Mouse (Mus musculus) limb, embryonic 14.5 days (tissue): ENCODE measurements around the gene App. TPM values are rescaled to one million over a fixed set of nuclear protein-coding genes. Genes with fewer than 3 reads are reported as not detected.

ENCODE experiments used
- ATAC-seq: fragments of 200-750 bp; cut with Nextera tagmentation; 2 replicates; pipeline ENCODE4 v1.8.0; 2017; ENCODE audit warnings: low read depth, moderate number of reproducible peaks, moderate TSS enrichment; ENCODE audit not compliant: low FRiP score
- DNase-seq: peaks from one replicate; pipeline ENCODE4 v3.0.0-alpha.2; 2015; ENCODE audit warnings: low spot score
- H3K27ac ChIP-seq: fragments of 300-500 bp; sonication (generic); replicated peaks from 2 replicates; pipeline ENCODE4 v1.5.1; 2014; ENCODE audit warnings: low read depth, mild to moderate bottlenecking, low read length, moderate library complexity, mixed read lengths
- H3K27me3 ChIP-seq: fragments of 300-500 bp; sonication (generic); 2 replicates; pipeline ENCODE4 v1.6.1; 2014; ENCODE audit warnings: low read length, mixed read lengths; ENCODE audit not compliant: control insufficient read depth, insufficient read depth
- H3K36me3 ChIP-seq: fragments of 300-500 bp; sonication (generic); 2 replicates; pipeline ENCODE4 v1.6.1; 2014; ENCODE audit warnings: mild to moderate bottlenecking, low read length, moderate library complexity, mixed read lengths; ENCODE audit not compliant: control insufficient read depth, insufficient read depth
- H3K4me1 ChIP-seq: fragments of 300-500 bp; sonication (generic); 2 replicates; pipeline ENCODE4 v1.6.1; 2014; ENCODE audit warnings: antibody characterized with exemption, low read length, mixed read lengths; ENCODE audit not compliant: control insufficient read depth, insufficient read depth
- H3K4me2 ChIP-seq: fragments of 300-500 bp; sonication (generic); replicated peaks from 2 replicates; pipeline ENCODE4 v1.6.1; 2014; ENCODE audit warnings: low read depth, mild to moderate bottlenecking, low read length, moderate library complexity; ENCODE audit not compliant: severe bottlenecking
- H3K4me3 ChIP-seq: fragments of 300-500 bp; sonication (generic); replicated peaks from 2 replicates; pipeline ENCODE4 v1.5.1; 2014; ENCODE audit warnings: low read length
- H3K9ac ChIP-seq: fragments of 300-500 bp; sonication (generic); 2 replicates; pipeline ENCODE4 v1.6.1; 2014; ENCODE audit warnings: mild to moderate bottlenecking, low read depth, low read length, moderate library complexity; ENCODE audit not compliant: severe bottlenecking
- H3K9me3 ChIP-seq: fragments of 300-500 bp; sonication (generic); 2 replicates; pipeline ENCODE4 v1.6.1; 2016; ENCODE audit warnings: low read length; ENCODE audit not compliant: control insufficient read depth
- POLR2A ChIP-seq: fragments of 200-500 bp; IDR thresholded peaks from 2 replicates; pipeline ENCODE4 v1.8.0; 2012; ENCODE audit warnings: inconsistent platforms, mild to moderate bottlenecking, moderate library complexity, borderline replicate concordance; ENCODE audit not compliant: insufficient read depth, insufficient read length; ENCODE audit errors: extremely low read depth
- WGBS: fragments of 180-500 bp; shearing (Covaris S2); extraction: QIAGEN DNeasy Blood & Tissue Kit; methylation state at CpG from one replicate; pipeline ENCODE4 v1.1.7; 2014; 5-methylcytosine and 5-hydroxymethylcytosine counted together
- polyA plus RNA-seq, 2 experiments: library from polyadenylated mRNA; depleted of rRNA in 1 of 2; stranded (reverse) in 1 of 2; unstranded in 1 of 2; fragments of >200 nt; fragmentation: Nextera tagmentation in 1 of 2; extraction: Ambion mirVana in 1 of 2; gene quantifications; 2 replicates each; pipeline versions ENCODE4 v1.2.1 to v1.2.3; 2012 to 2014

The App gene
- polyA plus RNA-seq, 2 experiments, result 206 to 326 TPM

DNA sequence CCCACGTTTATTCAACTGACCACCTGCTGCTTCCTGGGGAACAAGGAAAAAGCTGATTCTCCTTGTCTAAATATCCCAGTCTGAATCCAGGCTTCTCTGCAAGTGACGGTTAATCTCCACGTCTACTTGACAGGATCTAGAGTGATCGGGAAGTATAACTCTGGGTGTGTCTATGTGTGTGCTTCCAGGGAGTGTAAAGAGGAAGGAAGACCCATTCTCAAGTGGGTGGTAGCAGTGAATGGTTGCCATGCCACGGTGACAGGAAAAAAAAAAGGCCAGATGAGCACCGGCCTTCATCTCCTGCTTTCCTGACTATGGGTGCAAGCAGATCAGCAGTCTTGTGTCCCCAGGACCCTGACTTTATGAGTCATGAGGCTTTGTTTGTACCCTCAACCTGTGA, 10.8 kb downstream of the App start:
- WGBS, result 85% methylated on average over 6 of the region's 6 CpGs
- no peak for ATAC-seq
- TF ChIP-seq POLR2A, result no peak

GRCm38 (mm10) chr16:85160140-85160539, 13.4 kb downstream of the App start:
- no peak for TF ChIP-seq POLR2A
- no peak for DNase-seq
- H3K36me3 ChIP-seq, result no peaks in the 10 kb centered on the region
- no peaks in the 10 kb centered on the region for H3K27me3 ChIP-seq
- no peak overlapping the region for H3K9ac ChIP-seq
- peaks cover 26% of the 10 kb centered on the region for H3K4me1 ChIP-seq
- no peak overlapping the region for H3K27ac ChIP-seq
- ATAC-seq, result no peak
- no peaks in the 10 kb centered on the region for H3K9me3 ChIP-seq
- H3K4me3 ChIP-seq, result no peak overlapping the region
- no peak overlapping the region for H3K4me2 ChIP-seq
- WGBS, result 44% methylated on average over 2 of the region's 2 CpGs

More for the DNA sequence above, 10.8 kb downstream of the App start:
- Histone ChIP-seq H3K27ac (no peak overlapping the region), H3K4me2 (no peak overlapping the region), H3K9me3 (no peaks in the 10 kb centered on the region), H3K36me3 (0 out of 2 replicates have a peak, but pooled peaks cover 3% of the 10 kb centered on the region), H3K4me3 (no peak overlapping the region), H3K27me3 (no peaks in the 10 kb centered on the region), H3K4me1 (peaks cover 6% of the 10 kb centered on the region), H3K9ac (no peak overlapping the region)
- DNase-seq, result no peak

GRCm38 (mm10) chr16:85157796-85158546, 15.6 kb downstream of the App start:
- no peak for TF ChIP-seq POLR2A
- peak; percentile 90 for ATAC-seq

DNA sequence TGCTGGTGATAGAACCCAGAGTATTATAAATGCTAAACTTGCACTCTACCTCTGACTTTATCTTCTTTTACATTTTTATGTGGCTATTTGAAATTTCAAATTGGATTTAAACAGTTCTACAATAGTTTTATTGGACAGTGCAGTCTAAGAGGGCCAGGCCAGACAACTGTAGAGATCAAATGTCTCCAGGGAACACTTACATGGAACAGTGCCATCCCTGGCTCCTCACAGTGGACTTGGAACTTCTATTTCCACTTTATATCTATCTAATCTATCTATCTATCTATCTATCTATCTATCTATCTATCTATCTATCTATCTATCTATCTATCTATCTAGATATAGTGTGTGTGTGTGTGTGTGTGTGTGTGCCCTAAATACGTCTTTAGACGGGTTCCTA, 16.4 kb downstream of the App start:
- WGBS, result 83% methylated on average over 2 of the region's 2 CpGs
- no peak overlapping the region for H3K27ac ChIP-seq
- TF ChIP-seq POLR2A, result no peak

More at GRCm38 (mm10) chr16:85157796-85158546, 15.6 kb downstream of the App start:
- H3K9ac ChIP-seq, result no peak overlapping the region
- no peaks in the 10 kb centered on the region for H3K9me3 ChIP-seq
- peaks cover 29% of the 10 kb centered on the region for H3K4me1 ChIP-seq
- H3K27me3 ChIP-seq, result no peaks in the 10 kb centered on the region
- H3K4me3 ChIP-seq, result peak overlapping the region; percentile 13; the same call in 1 of the 2 replicates
- H3K36me3 ChIP-seq, result no peaks in the 10 kb centered on the region
- H3K4me2 ChIP-seq, result peak overlapping the region; percentile 27; the same call in 1 of the 2 replicates
- WGBS, result 28% methylated on average over 11 of the region's 11 CpGs
- peak; percentile 78 for DNase-seq
- H3K27ac ChIP-seq, result peak overlapping the region; percentile 75

DNA sequence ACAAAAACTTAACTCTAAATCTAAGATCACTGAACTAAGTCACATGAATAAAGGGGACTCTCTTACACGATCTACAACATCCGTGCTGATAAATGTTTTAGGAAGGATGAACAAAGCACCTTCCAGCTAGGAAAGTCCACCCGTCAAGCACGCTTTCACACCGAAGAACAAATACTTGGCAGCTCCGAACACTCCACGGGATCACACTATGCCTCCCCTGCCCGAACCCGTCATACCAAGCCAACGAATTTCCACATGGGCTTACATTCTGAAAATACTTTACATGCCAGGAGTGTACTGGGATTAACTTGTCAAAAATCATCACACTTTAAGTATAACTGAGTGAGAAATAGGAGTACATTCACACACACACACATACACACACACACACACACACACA, 17.7 kb downstream of the App start:
- WGBS, result 71% methylated on average over 10 of the region's 10 CpGs
- H3K27me3 ChIP-seq, result no peaks in the 10 kb centered on the region
- no peaks in the 10 kb centered on the region for H3K36me3 ChIP-seq
- peaks cover 37% of the 10 kb centered on the region for H3K4me1 ChIP-seq
- H3K9me3 ChIP-seq, result no peaks in the 10 kb centered on the region
- H3K9ac ChIP-seq, result no peak overlapping the region
- H3K4me2 ChIP-seq, result no peak overlapping the region
- TF ChIP-seq POLR2A, result no peak
- DNase-seq, result no peak
- H3K4me3 ChIP-seq, result no peak overlapping the region
- ATAC-seq, result no peak
- H3K27ac ChIP-seq, result no peak overlapping the region

More for the DNA sequence above, 16.4 kb downstream of the App start:
- no peaks in the 10 kb centered on the region for H3K9me3 ChIP-seq
- no peak overlapping the region for H3K4me2 ChIP-seq
- no peak overlapping the region for H3K9ac ChIP-seq
- H3K36me3 ChIP-seq, result no peaks in the 10 kb centered on the region
- H3K4me3 ChIP-seq, result no peak overlapping the region
- no peaks in the 10 kb centered on the region for H3K27me3 ChIP-seq
- no peak for ATAC-seq
- DNase-seq, result no peak
- H3K4me1 ChIP-seq, result peaks cover 29% of the 10 kb centered on the region
